Mouse (Mus musculus) cerebellum, postnatal 14 days (tissue): ENCODE results near the gene Grid2.
A peak's percentile ranks its signal among the peaks of the same experiment; 100 is the strongest.

Experiments used
- DNase-seq, 2 experiments: peaks; one replicate each; pipeline ENCODE4 v3.0.0; 2021; ENCODE audit warnings: mixed read lengths in 2 of 2

Gene Grid2

GRCm38 (mm10) chr6:64607942-64608341 lies 1352.3 kb downstream of the Grid2 start:
- DNase-seq: peak; percentile 43 to 67

GRCm38 (mm10) chr6:64616843-64617242 lies 1361.2 kb downstream of the Grid2 start:
- no peak for DNase-seq

GRCm38 (mm10) chr6:64617417-64618135 lies 1361.9 kb downstream of the Grid2 start:
- no peak for DNase-seq

GRCm38 (mm10) chr6:64623404-64623803 lies 1367.7 kb downstream of the Grid2 start:
- peak; percentile 38 to 50 for DNase-seq

- no peak for DNase-seq
Observed at GRCm38 (mm10) chr6:64647661-64648060, 1392.0 kb downstream of the Grid2 start.

GRCm38 (mm10) chr6:64648196-64648595 lies 1392.5 kb downstream of the Grid2 start:
- no peak for DNase-seq

- peak; percentile 80 to 88 for DNase-seq
Observed at GRCm38 (mm10) chr6:64649296-64650226, 1393.9 kb downstream of the Grid2 start.

- no peak for DNase-seq
Observed at GRCm38 (mm10) chr6:64650765-64651164, 1395.1 kb downstream of the Grid2 start.

- DNase-seq: no peak
Observed at GRCm38 (mm10) chr6:64671010-64671409, 1415.3 kb downstream of the Grid2 start.

GRCm38 (mm10) chr6:64678815-64679214 lies 1423.1 kb downstream of the Grid2 start:
- no peak for DNase-seq

GRCm38 (mm10) chr6:64683974-64684373 lies 1428.3 kb downstream of the Grid2 start:
- peak; percentile 69 to 77 for DNase-seq

GRCm38 (mm10) chr6:64684973-64685372 lies 1429.3 kb downstream of the Grid2 start:
- peak; percentile 77 to 79 for DNase-seq

GRCm38 (mm10) chr6:64688181-64688944 lies 1432.7 kb downstream of the Grid2 start:
- DNase-seq: peak; percentile 19 to 24

- no peak for DNase-seq
Observed at GRCm38 (mm10) chr6:64694688-64695087, 1439.0 kb downstream of the Grid2 start.

GRCm38 (mm10) chr6:64703659-64704058 lies 1448.0 kb downstream of the Grid2 start:
- peak; percentile 17 to 22 for DNase-seq

- DNase-seq: peak; percentile 42 to 65
Observed at GRCm38 (mm10) chr6:64727751-64728403, 1472.2 kb downstream of the Grid2 start.

- peak; percentile 54 to 63 for DNase-seq
Observed at GRCm38 (mm10) chr6:64728499-64729198, 1473.0 kb downstream of the Grid2 start, which contains the start of gene Atoh1. Gene Atoh1, plus strand, starts transcription at chr6:64729125.

- DNase-seq: peak; percentile 37 to 49
Observed at GRCm38 (mm10) chr6:64729231-64730011, 1473.7 kb downstream of the Grid2 start.

GRCm38 (mm10) chr6:64730030-64730429 lies 1474.4 kb downstream of the Grid2 start:
- peak; percentile 24 to 34 for DNase-seq

- peak in 1 of 2 experiments; percentile 12 for DNase-seq
Observed at GRCm38 (mm10) chr6:64730506-64731020, 1474.9 kb downstream of the Grid2 start.
